In the genomic region with DNA sequence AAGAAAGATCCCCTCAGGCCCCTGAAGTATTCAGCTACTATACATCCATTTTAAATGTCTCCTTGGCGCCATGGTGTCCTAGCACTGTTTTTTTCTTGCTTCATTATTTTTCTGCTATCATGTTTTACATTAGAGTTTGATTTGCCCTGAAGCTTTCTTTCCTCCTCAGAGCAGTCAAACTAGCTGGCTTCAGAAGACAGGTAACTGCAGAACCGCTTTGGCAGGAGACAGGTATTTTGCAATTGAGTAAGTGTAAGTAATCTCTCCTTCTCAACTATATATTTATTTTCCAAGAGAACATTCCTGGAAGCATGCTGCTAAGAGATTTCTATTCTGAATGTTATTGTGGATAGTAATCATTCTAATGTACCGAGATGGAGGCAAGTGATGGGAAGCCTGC, we compare ENCODE assay signal across 29 mouse cellular contexts.
"Had no signal": no experiment of that assay in that cellular context is flagged by ENCODE, and none has a peak within 500 bp of the region (broad histone marks: within the 10 kb centered on the region; RNA-seq: fewer than 3 reads in every experiment).

No protein-coding gene starts in this region.

- ATAC-seq: forebrain, embryonic 13.5 days; forebrain, embryonic 14.5 days; forebrain, embryonic 15.5 days; forebrain, embryonic 16.5 days; forebrain, postnatal 0 days had no signal

- H3K27ac ChIP-seq: embryonic facial prominence, embryonic 12.5 days; embryonic facial prominence, embryonic 13.5 days; embryonic facial prominence, embryonic 15.5 days; forebrain, embryonic 10.5 days; forebrain, embryonic 12.5 days; forebrain, embryonic 13.5 days; forebrain, embryonic 15.5 days; gastrocnemius, adult 2 months; heart, adult 2 months had no signal

- H3K4me2 ChIP-seq: embryonic facial prominence, embryonic 12.5 days; embryonic facial prominence, embryonic 13.5 days; embryonic facial prominence, embryonic 15.5 days; forebrain, embryonic 12.5 days; forebrain, embryonic 13.5 days; forebrain, embryonic 15.5 days had no signal

- H3K4me3 ChIP-seq: embryonic facial prominence, embryonic 12.5 days; embryonic facial prominence, embryonic 13.5 days; embryonic facial prominence, embryonic 15.5 days; erythroblast, embryonic 14.5 days; forebrain, embryonic 10.5 days; forebrain, embryonic 12.5 days; forebrain, embryonic 13.5 days; forebrain, embryonic 15.5 days; gastrocnemius, adult 2 months; heart, adult 2 months had no signal

- DNase-seq: cerebellum, adult 18-20 months; cerebellum, adult 2 months; cerebellum, adult 8-10 months; cerebellum, adult 9-10 months; cerebellum, adult 9-11 months; cerebellum, postnatal 10 days; cerebellum, postnatal 14 days; cerebellum, postnatal 25 days; cerebellum, postnatal 36 days; embryo, embryonic 11 days; forebrain, postnatal 0 days; gastrocnemius, adult 2 months; gastrocnemius, postnatal 10 days; gastrocnemius, postnatal 14 days; gastrocnemius, postnatal 25 days; gastrocnemius, postnatal 36 days; heart, adult 11 months; heart, adult 18-20 months; heart, adult 2 months had no signal

- H3K9me3 ChIP-seq: embryonic facial prominence, embryonic 12.5 days; embryonic facial prominence, embryonic 13.5 days; embryonic facial prominence, embryonic 15.5 days; forebrain, embryonic 10.5 days; forebrain, embryonic 12.5 days; forebrain, embryonic 13.5 days; forebrain, embryonic 15.5 days had no signal

- H3K27me3 ChIP-seq: embryonic facial prominence, embryonic 12.5 days; embryonic facial prominence, embryonic 13.5 days; embryonic facial prominence, embryonic 15.5 days; forebrain, embryonic 12.5 days; forebrain, embryonic 13.5 days; forebrain, embryonic 15.5 days had no signal

- H3K36me3 ChIP-seq: embryonic facial prominence, embryonic 12.5 days; embryonic facial prominence, embryonic 13.5 days; embryonic facial prominence, embryonic 15.5 days; forebrain, embryonic 10.5 days; forebrain, embryonic 12.5 days; forebrain, embryonic 15.5 days had no signal

- H3K4me1 ChIP-seq: embryonic facial prominence, embryonic 12.5 days; embryonic facial prominence, embryonic 15.5 days; forebrain, embryonic 10.5 days; forebrain, embryonic 12.5 days; forebrain, embryonic 13.5 days; forebrain, embryonic 15.5 days had no signal

- H3K9ac ChIP-seq: embryonic facial prominence, embryonic 12.5 days; embryonic facial prominence, embryonic 13.5 days; embryonic facial prominence, embryonic 15.5 days; forebrain, embryonic 12.5 days; forebrain, embryonic 13.5 days; forebrain, embryonic 15.5 days; forebrain, postnatal 0 days had no signal
